Mouse (Mus musculus): ENCODE results near the gene Mroh9. TPM values are rescaled to one million over a fixed set of nuclear protein-coding genes. Genes with fewer than 3 reads are reported as not detected.

The Mroh9 gene
- not detected in 2 replicates for polyA plus RNA-seq (2015; fragmentation: Nextera tagmentation; extraction: Ambion mirVana)

- Histone ChIP-seq H3K27me3 (ENCODE audit: control insufficient read depth, insufficient read depth, low read length) (no peaks in the 10 kb centered on the region), H3K9ac (ENCODE audit: low read length) (no peak within 1 kb of the TSS), H3K36me3 (ENCODE audit: control insufficient read depth, insufficient read depth) (no peaks in the 10 kb centered on the region), H3K4me2 (ENCODE audit: low read depth, low read length) (no peak within 1 kb of the TSS), H3K4me3 (ENCODE audit: low read length) (no peak within 1 kb of the TSS), H3K9me3 (replicated peaks; ENCODE audit: control insufficient read depth, low read length) (no peaks in the 10 kb centered on the region), H3K4me1 (ENCODE audit: control insufficient read depth, insufficient read depth, low read length) (no peaks in the 10 kb centered on the region), H3K27ac (ENCODE audit: low read length) (no peak within 1 kb of the TSS)
- ATAC-seq (replicated peaks; ENCODE audit: extremely low read depth, insufficient read depth, low FRiP score) = no peak
- WGBS = 76% methylated on average over 2 of the region's 2 CpGs
Measured at GRCm38 (mm10) chr1:163085570-163085969, at the start of gene Mroh9. TSS of gene Mroh9 (minus strand) at chr1:163085670.

- no peaks in the 10 kb centered on the region for H3K4me1 ChIP-seq (ENCODE audit: control insufficient read depth, insufficient read depth, low read length)
- 47% methylated on average over 3 of the region's 3 CpGs for WGBS
- no peak overlapping the region for H3K27ac ChIP-seq (ENCODE audit: low read length)
- no peaks in the 10 kb centered on the region for H3K27me3 ChIP-seq (ENCODE audit: control insufficient read depth, insufficient read depth, low read length)
- ATAC-seq (replicated peaks; ENCODE audit: extremely low read depth, insufficient read depth, low FRiP score) = no peak
- no peak overlapping the region for H3K4me3 ChIP-seq (ENCODE audit: low read length)
- H3K9ac ChIP-seq (ENCODE audit: low read length) = no peak overlapping the region
- no peaks in the 10 kb centered on the region for H3K36me3 ChIP-seq (ENCODE audit: control insufficient read depth, insufficient read depth)
- H3K4me2 ChIP-seq (ENCODE audit: low read depth, low read length) = no peak overlapping the region
- H3K9me3 ChIP-seq (replicated peaks; ENCODE audit: control insufficient read depth, low read length) = no peaks in the 10 kb centered on the region
Measured at GRCm38 (mm10) chr1:163129976-163130375, 44.5 kb upstream of the Mroh9 start.

- no peaks in the 10 kb centered on the region for H3K27me3 ChIP-seq (ENCODE audit: control insufficient read depth, insufficient read depth, low read length)
- no peak for ATAC-seq (replicated peaks; ENCODE audit: extremely low read depth, insufficient read depth, low FRiP score)
- no peaks in the 10 kb centered on the region for H3K9me3 ChIP-seq (replicated peaks; ENCODE audit: control insufficient read depth, low read length)
- H3K27ac ChIP-seq (ENCODE audit: low read length) = no peak overlapping the region
- no peak overlapping the region for H3K4me3 ChIP-seq (ENCODE audit: low read length)
- WGBS = 76% methylated on average over 9 of the region's 9 CpGs
- H3K4me2 ChIP-seq (ENCODE audit: low read depth, low read length) = no peak overlapping the region
- no peak overlapping the region for H3K9ac ChIP-seq (ENCODE audit: low read length)
- H3K36me3 ChIP-seq (ENCODE audit: control insufficient read depth, insufficient read depth) = no peaks in the 10 kb centered on the region
- H3K4me1 ChIP-seq (ENCODE audit: control insufficient read depth, insufficient read depth, low read length) = no peaks in the 10 kb centered on the region
Measured at GRCm38 (mm10) chr1:163129129-163129900, 43.8 kb upstream of the Mroh9 start.

- Histone ChIP-seq H3K4me2 (ENCODE audit: low read depth, low read length) (no peak overlapping the region), H3K9ac (ENCODE audit: low read length) (no peak overlapping the region), H3K27me3 (ENCODE audit: control insufficient read depth, insufficient read depth, low read length) (no peaks in the 10 kb centered on the region), H3K36me3 (ENCODE audit: control insufficient read depth, insufficient read depth) (no peaks in the 10 kb centered on the region), H3K4me1 (ENCODE audit: control insufficient read depth, insufficient read depth, low read length) (no peaks in the 10 kb centered on the region), H3K27ac (ENCODE audit: low read length) (no peak overlapping the region), H3K4me3 (ENCODE audit: low read length) (no peak overlapping the region), H3K9me3 (replicated peaks; ENCODE audit: control insufficient read depth, low read length) (no peaks in the 10 kb centered on the region)
- WGBS = 62% methylated on average over 7 of the region's 7 CpGs
- ATAC-seq (replicated peaks; ENCODE audit: extremely low read depth, insufficient read depth, low FRiP score) = no peak
Measured at GRCm38 (mm10) chr1:163126175-163126881, 40.9 kb upstream of the Mroh9 start.

- H3K9me3 ChIP-seq (replicated peaks; ENCODE audit: control insufficient read depth, low read length) = no peaks in the 10 kb centered on the region
- H3K36me3 ChIP-seq (ENCODE audit: control insufficient read depth, insufficient read depth) = no peaks in the 10 kb centered on the region
- 80% methylated on average over 1 of the region's 1 CpGs for WGBS
- H3K4me2 ChIP-seq (ENCODE audit: low read depth, low read length) = no peak overlapping the region
- no peak overlapping the region for H3K27ac ChIP-seq (ENCODE audit: low read length)
- H3K9ac ChIP-seq (ENCODE audit: low read length) = no peak overlapping the region
- no peak overlapping the region for H3K4me3 ChIP-seq (ENCODE audit: low read length)
- ATAC-seq (replicated peaks; ENCODE audit: extremely low read depth, insufficient read depth, low FRiP score) = no peak
- no peaks in the 10 kb centered on the region for H3K4me1 ChIP-seq (ENCODE audit: control insufficient read depth, insufficient read depth, low read length)
- no peaks in the 10 kb centered on the region for H3K27me3 ChIP-seq (ENCODE audit: control insufficient read depth, insufficient read depth, low read length)
Measured at GRCm38 (mm10) chr1:163122414-163122813, 36.9 kb upstream of the Mroh9 start.

GRCm38 (mm10) chr1:163113461-163114174 is 28.1 kb upstream of the Mroh9 start:
- Histone ChIP-seq H3K4me1 (ENCODE audit: control insufficient read depth, insufficient read depth, low read length) (no peaks in the 10 kb centered on the region), H3K27ac (ENCODE audit: low read length) (no peak overlapping the region), H3K4me2 (ENCODE audit: low read depth, low read length) (no peak overlapping the region), H3K9ac (ENCODE audit: low read length) (no peak overlapping the region), H3K36me3 (ENCODE audit: control insufficient read depth, insufficient read depth) (no peaks in the 10 kb centered on the region), H3K4me3 (ENCODE audit: low read length) (no peak overlapping the region), H3K9me3 (replicated peaks; ENCODE audit: control insufficient read depth, low read length) (no peaks in the 10 kb centered on the region), H3K27me3 (ENCODE audit: control insufficient read depth, insufficient read depth, low read length) (no peaks in the 10 kb centered on the region)
- 61% methylated on average over 8 of the region's 8 CpGs for whole genome bisulfite sequencing
- no peak for ATAC-seq (replicated peaks; ENCODE audit: extremely low read depth, insufficient read depth, low FRiP score)

GRCm38 (mm10) chr1:163112482-163113164 is 27.2 kb upstream of the Mroh9 start:
- no peaks in the 10 kb centered on the region for H3K9me3 ChIP-seq (replicated peaks; ENCODE audit: control insufficient read depth, low read length)
- no peak overlapping the region for H3K9ac ChIP-seq (ENCODE audit: low read length)
- H3K27me3 ChIP-seq (ENCODE audit: control insufficient read depth, insufficient read depth, low read length) = no peaks in the 10 kb centered on the region
- H3K4me1 ChIP-seq (ENCODE audit: control insufficient read depth, insufficient read depth, low read length) = no peaks in the 10 kb centered on the region
- no peak overlapping the region for H3K4me3 ChIP-seq (ENCODE audit: low read length)
- H3K36me3 ChIP-seq (ENCODE audit: control insufficient read depth, insufficient read depth) = no peaks in the 10 kb centered on the region
- H3K27ac ChIP-seq (ENCODE audit: low read length) = no peak overlapping the region
- ATAC-seq (replicated peaks; ENCODE audit: extremely low read depth, insufficient read depth, low FRiP score) = no peak
- no peak overlapping the region for H3K4me2 ChIP-seq (ENCODE audit: low read depth, low read length)
- 71% methylated on average over 4 of the region's 4 CpGs for WGBS

- Histone ChIP-seq H3K4me2 (ENCODE audit: low read depth, low read length) (no peak overlapping the region), H3K9ac (ENCODE audit: low read length) (no peak overlapping the region), H3K36me3 (ENCODE audit: control insufficient read depth, insufficient read depth) (no peaks in the 10 kb centered on the region), H3K9me3 (replicated peaks; ENCODE audit: control insufficient read depth, low read length) (no peaks in the 10 kb centered on the region), H3K27ac (ENCODE audit: low read length) (no peak overlapping the region), H3K4me3 (ENCODE audit: low read length) (no peak overlapping the region), H3K4me1 (ENCODE audit: control insufficient read depth, insufficient read depth, low read length) (no peaks in the 10 kb centered on the region), H3K27me3 (ENCODE audit: control insufficient read depth, insufficient read depth, low read length) (no peaks in the 10 kb centered on the region)
- ATAC-seq (replicated peaks; ENCODE audit: extremely low read depth, insufficient read depth, low FRiP score) = no peak
- WGBS = 24% methylated on average over 1 of the region's 1 CpGs
Measured at GRCm38 (mm10) chr1:163104960-163105359, 19.5 kb upstream of the Mroh9 start.
